ENCODE assay signal across 8 mouse cellular contexts in genomic region chr2:73351927-73352374, GRCm38 (mm10). TPM values are rescaled to one million over a fixed set of nuclear protein-coding genes. Genes with fewer than 3 reads are reported as not detected.
DNase-seq lines count a peak whose midpoint lies in the region; ATAC-seq lines count a peak whose summit lies in the region.

No protein-coding gene starts in this region.

- H3K4me1 ChIP-seq in neural tube, embryonic 13.5 days (replicated peaks), result peaks cover 5% of the 10 kb centered on the region; the same call in 1 of the 2 replicates
- 0 out of 2 replicates have a peak, but pooled peaks cover 3% of the 10 kb centered on the region for H3K4me1 ChIP-seq in neural tube, embryonic 15.5 days
- 0 out of 2 replicates have a peak, but pooled peaks cover 4% of the 10 kb centered on the region for H3K4me1 ChIP-seq in stomach, embryonic 15.5 days

- no peak overlapping the region for H3K4me2 ChIP-seq in neural tube, embryonic 13.5 days
- no peak overlapping the region for H3K4me2 ChIP-seq in neural tube, embryonic 15.5 days
- peak overlapping the region; percentile 34 for H3K4me2 ChIP-seq in stomach, embryonic 15.5 days

- DNase-seq in cerebellum, postnatal 4 days (ENCODE audit: low spot score in 2 of 2), result no peak
- peak; percentile 26 for DNase-seq in kidney, adult 9 months
- no peak for DNase-seq in right cerebral cortex, postnatal 25 days

- H3K27ac ChIP-seq in neural tube, embryonic 13.5 days (replicated peaks), result no peak overlapping the region; the same call in 1 of the 2 replicates
- no peak overlapping the region for H3K27ac ChIP-seq in neural tube, embryonic 15.5 days (replicated peaks)
- H3K27ac ChIP-seq in stomach, embryonic 15.5 days, result no peak overlapping the region

- H3K36me3 ChIP-seq in neural tube, embryonic 13.5 days, result peaks cover 13% of the 10 kb centered on the region; the same call in 1 of the 2 replicates
- H3K36me3 ChIP-seq in neural tube, embryonic 15.5 days, result peaks cover 13% of the 10 kb centered on the region
- H3K36me3 ChIP-seq in stomach, embryonic 15.5 days, result no peaks in the 10 kb centered on the region

- ATAC-seq in cerebellum, adult (ENCODE audit: insufficient number of reproducible peaks, low FRiP score, low TSS enrichment), result peak; percentile 56; the same call in 1 of the 2 replicates
- no peak for ATAC-seq in neural tube, embryonic 13.5 days (ENCODE audit: low read depth)
- ATAC-seq in neural tube, embryonic 15.5 days (ENCODE audit: low FRiP score), result no peak
- ATAC-seq in stomach, embryonic 15.5 days (ENCODE audit: insufficient read depth, low FRiP score, low read depth), result no peak
- no peak for ATAC-seq in monocyte, adult 5-6 weeks (replicated peaks; ENCODE audit: insufficient number of reproducible peaks, low FRiP score, low TSS enrichment, poor library complexity, severe bottlenecking)

- H3K27me3 ChIP-seq in neural tube, embryonic 13.5 days, result no peaks in the 10 kb centered on the region
- no peaks in the 10 kb centered on the region for H3K27me3 ChIP-seq in neural tube, embryonic 15.5 days (replicated peaks)
- no peaks in the 10 kb centered on the region for H3K27me3 ChIP-seq in stomach, embryonic 15.5 days (replicated peaks)

- no peaks in the 10 kb centered on the region for H3K9me3 ChIP-seq in neural tube, embryonic 13.5 days
- H3K9me3 ChIP-seq in neural tube, embryonic 15.5 days (replicated peaks), result no peaks in the 10 kb centered on the region
- H3K9me3 ChIP-seq in stomach, embryonic 15.5 days, result no peaks in the 10 kb centered on the region

- H3K9ac ChIP-seq in neural tube, embryonic 13.5 days, result 0 out of 2 replicates have a peak overlapping the region, but pooled peaks have one; percentile 4
- no peak overlapping the region for H3K9ac ChIP-seq in neural tube, embryonic 15.5 days (replicated peaks)
- H3K9ac ChIP-seq in stomach, embryonic 15.5 days, result no peak overlapping the region

- no peak overlapping the region for H3K4me3 ChIP-seq in neural tube, embryonic 13.5 days
- no peak overlapping the region for H3K4me3 ChIP-seq in neural tube, embryonic 15.5 days (replicated peaks)
- no peak overlapping the region for H3K4me3 ChIP-seq in stomach, embryonic 15.5 days (replicated peaks)

- WGBS in neural tube, embryonic 13.5 days, result 67% methylated on average over 7 of the region's 7 CpGs
- 59% methylated on average over 7 of the region's 7 CpGs for WGBS in neural tube, embryonic 15.5 days
- WGBS in stomach, embryonic 15.5 days, result 30% methylated on average over 7 of the region's 7 CpGs

RNA-seq across cellular contexts. Expression of gene Gpr155, which starts 34.4 kb away (rescaled TPM):
- polyA plus RNA-seq in neural tube, embryonic 13.5 days (2015; fragmentation: Nextera tagmentation; extraction: Ambion mirVana), result 14.8 and 16.0 TPM in 2 replicates
- polyA plus RNA-seq in neural tube, embryonic 15.5 days (2015; fragmentation: Nextera tagmentation; extraction: Ambion mirVana), result 14.3 and 15.6 TPM in 2 replicates
- 4.1 and 6.0 TPM in 2 replicates for polyA plus RNA-seq in stomach, embryonic 15.5 days (2015; fragmentation: Nextera tagmentation; extraction: Ambion mirVana)
- 13.7 to 14.4 TPM (median 13.8 TPM) in 3 replicates for total RNA-seq in monocyte, adult 5-6 weeks (2017)

RNA-seq across cellular contexts. Expression of gene Cir1, which starts 39.5 kb away (rescaled TPM):
- polyA plus RNA-seq in neural tube, embryonic 13.5 days (2015; fragmentation: Nextera tagmentation; extraction: Ambion mirVana), result 29.2 and 30.4 TPM in 2 replicates
- 23.1 and 26.9 TPM in 2 replicates for polyA plus RNA-seq in neural tube, embryonic 15.5 days (2015; fragmentation: Nextera tagmentation; extraction: Ambion mirVana)
- polyA plus RNA-seq in stomach, embryonic 15.5 days (2015; fragmentation: Nextera tagmentation; extraction: Ambion mirVana), result 24.6 and 26.5 TPM in 2 replicates
- total RNA-seq in monocyte, adult 5-6 weeks (2017), result 25.7 to 34.2 TPM (median 30.7 TPM) in 3 replicates

RNA-seq across cellular contexts. Expression of gene Scrn3, which starts 39.5 kb away (rescaled TPM):
- polyA plus RNA-seq in neural tube, embryonic 13.5 days (2015; fragmentation: Nextera tagmentation; extraction: Ambion mirVana), result 9.0 and 10.2 TPM in 2 replicates
- polyA plus RNA-seq in neural tube, embryonic 15.5 days (2015; fragmentation: Nextera tagmentation; extraction: Ambion mirVana), result 9.8 TPM in 2 replicates
- 15.0 and 15.3 TPM in 2 replicates for polyA plus RNA-seq in stomach, embryonic 15.5 days (2015; fragmentation: Nextera tagmentation; extraction: Ambion mirVana)
- 6.3 to 13.4 TPM (median 10.3 TPM) in 3 replicates for total RNA-seq in monocyte, adult 5-6 weeks (2017)
